In genomic region chr7:36874004-36874403, GRCm38 (mm10) we compare ENCODE assay signal across 17 mouse cellular contexts.
"Had no signal": no experiment of that assay in that cellular context is flagged by ENCODE, and none has a peak within 500 bp of the region (broad histone marks: within the 10 kb centered on the region; RNA-seq: fewer than 3 reads in every experiment).

No protein-coding gene starts in this region.

- H3K4me3 ChIP-seq: lung, embryonic 15.5 days; megakaryocyte, embryonic 14.5 days; midbrain, embryonic 13.5 days; midbrain, embryonic 15.5 days; stomach, embryonic 15.5 days had no signal

- H3K36me3 ChIP-seq: lung, embryonic 15.5 days; midbrain, embryonic 13.5 days; midbrain, embryonic 15.5 days; stomach, embryonic 15.5 days had no signal

- H3K9ac ChIP-seq: liver, postnatal 0 days; lung, embryonic 15.5 days; midbrain, embryonic 13.5 days; midbrain, embryonic 15.5 days; stomach, embryonic 15.5 days had no signal

- H3K4me1 ChIP-seq: megakaryocyte, embryonic 14.5 days; midbrain, embryonic 15.5 days had no signal

- H3K27ac ChIP-seq: lung, embryonic 15.5 days; macrophage; midbrain, embryonic 13.5 days; midbrain, embryonic 15.5 days; stomach, embryonic 15.5 days; stomach, postnatal 0 days had no signal

- DNase-seq: liver, postnatal 0 days; lung, adult 2 months; lung, postnatal 14 days; lung, postnatal 36 days; right cerebral cortex, postnatal 14 days; thymus, adult 2 months; thymus, postnatal 25 days; thymus, postnatal 4 days had no signal

- ATAC-seq: liver, postnatal 0 days; lung, postnatal 0 days; midbrain, embryonic 13.5 days; midbrain, embryonic 15.5 days had no signal

- H3K27me3 ChIP-seq: lung, embryonic 15.5 days; megakaryocyte, embryonic 14.5 days; midbrain, embryonic 13.5 days; midbrain, embryonic 15.5 days; stomach, embryonic 15.5 days had no signal

- H3K9me3 ChIP-seq: lung, embryonic 15.5 days; midbrain, embryonic 13.5 days; midbrain, embryonic 15.5 days; stomach, embryonic 15.5 days had no signal

- H3K4me2 ChIP-seq: lung, embryonic 15.5 days; midbrain, embryonic 11.5 days; midbrain, embryonic 13.5 days; midbrain, embryonic 15.5 days; stomach, embryonic 15.5 days had no signal
